Mouse (Mus musculus) adrenal gland, postnatal 4 days (tissue): Measurements from ENCODE around the gene Zfp119b. TPM values are rescaled to one million over a fixed set of nuclear protein-coding genes. Genes with fewer than 3 reads are reported as not detected.

Source experiments
- DNase-seq, 2 experiments: peaks; one replicate each; pipeline ENCODE4 v3.0.0; 2021 to 2022; ENCODE audit warnings: low spot score in 2 of 2, mixed read lengths in 2 of 2
- long read RNA-seq, 2 experiments: library from polyadenylated mRNA; stranded (forward); transcript quantifications; one replicate each; pipeline ENCODE4 v2.0.0; 2021
- total RNA-seq, 2 experiments: library from RNA; stranded (reverse); gene quantifications; 2 replicates each; pipeline ENCODE4 v1.2.3; 2021

The Zfp119b gene
- 1 to 10 TPM; 7.2 to 8.0 TPM for total RNA-seq
- long read RNA-seq, experiment 1, partial matches to known transcripts = 0 of 4 reads
- long read RNA-seq, experiment 1, other reads (novel, unspliced or antisense) = 1 of 4 reads
- long read RNA-seq, experiment 2, transcript Zfp119b-201 (4 exons, 1,889 nt) = major isoform, 9 of 10 reads
- long read RNA-seq, experiment 2, partial matches to known transcripts = 1 of 10 reads
- long read RNA-seq, experiment 2, other reads (novel, unspliced or antisense) = 0 of 10 reads

DNA sequence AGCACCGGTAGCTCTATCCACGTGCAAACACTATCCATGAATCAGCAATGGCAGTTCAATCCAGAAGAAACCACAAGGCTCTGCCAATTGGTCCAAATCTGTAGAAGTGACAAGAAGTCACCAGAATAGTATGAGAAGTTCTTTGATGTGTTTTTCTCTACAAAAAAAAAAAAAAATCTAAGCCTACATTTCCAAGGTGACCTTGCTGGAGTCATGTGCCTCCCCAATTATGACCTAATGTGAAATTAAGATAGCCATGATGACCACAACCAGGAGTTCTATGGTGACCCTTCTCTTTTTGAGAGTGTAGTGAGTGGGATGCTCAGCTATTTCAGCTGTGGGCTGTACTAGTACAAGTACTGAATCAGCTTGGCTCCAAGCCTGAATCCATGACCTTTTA lies at the start of gene Zfp119b:
Gene Zfp119b, minus strand, starts transcription at position 101 of the 400 bp plus-strand sequence.
- no peak for DNase-seq

DNA sequence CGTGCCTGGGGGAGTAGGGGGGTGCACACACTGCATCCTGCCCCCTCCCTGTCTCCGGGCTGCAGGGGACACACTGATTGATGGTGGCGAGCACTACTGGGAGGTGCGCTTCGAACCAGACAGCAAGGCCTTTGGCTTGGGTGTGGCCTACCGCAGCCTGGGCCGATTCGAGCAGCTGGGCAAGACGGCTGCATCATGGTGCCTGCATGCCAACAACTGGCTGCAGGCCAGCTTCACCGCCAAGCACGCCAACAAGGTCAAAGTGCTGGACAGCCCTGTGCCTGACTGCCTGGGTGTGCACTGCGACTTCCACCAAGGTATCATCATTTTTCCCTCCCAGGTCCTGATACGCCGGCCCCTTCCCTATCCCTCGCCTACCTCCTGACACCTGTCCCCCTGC lies 46.7 kb upstream of the Zfp119b start:
- no peak for DNase-seq

DNA sequence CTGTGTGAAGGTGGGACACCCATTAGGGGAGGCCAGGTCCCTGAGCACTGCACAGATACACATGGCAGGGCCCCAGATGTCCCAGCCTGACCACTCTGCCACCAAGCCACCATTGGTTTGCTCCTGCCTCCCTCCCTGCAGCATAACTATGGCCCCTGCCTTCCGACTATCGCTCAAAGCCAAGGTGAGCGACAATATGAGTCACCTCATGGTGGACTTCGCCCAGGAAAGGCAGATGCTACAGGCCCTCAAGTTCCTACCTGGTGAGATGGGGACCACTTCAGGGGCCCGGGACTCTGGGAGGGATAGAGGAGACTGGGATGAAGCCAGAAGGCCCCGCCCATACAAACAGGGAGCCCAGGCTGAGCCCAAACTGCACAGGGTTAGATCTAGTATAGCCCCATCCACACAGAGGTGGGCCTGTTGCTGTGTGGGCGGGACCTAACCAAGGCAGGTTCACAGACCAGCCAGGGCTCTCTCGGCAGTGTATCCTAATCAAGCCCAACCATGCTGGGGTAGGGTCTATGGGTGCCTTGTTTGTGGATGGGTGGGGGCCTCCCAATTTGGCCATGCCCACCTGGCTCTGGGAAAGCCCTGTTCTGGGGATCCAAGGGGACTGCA lies 41.1 kb upstream of the Zfp119b start:
- no peak for DNase-seq

DNA sequence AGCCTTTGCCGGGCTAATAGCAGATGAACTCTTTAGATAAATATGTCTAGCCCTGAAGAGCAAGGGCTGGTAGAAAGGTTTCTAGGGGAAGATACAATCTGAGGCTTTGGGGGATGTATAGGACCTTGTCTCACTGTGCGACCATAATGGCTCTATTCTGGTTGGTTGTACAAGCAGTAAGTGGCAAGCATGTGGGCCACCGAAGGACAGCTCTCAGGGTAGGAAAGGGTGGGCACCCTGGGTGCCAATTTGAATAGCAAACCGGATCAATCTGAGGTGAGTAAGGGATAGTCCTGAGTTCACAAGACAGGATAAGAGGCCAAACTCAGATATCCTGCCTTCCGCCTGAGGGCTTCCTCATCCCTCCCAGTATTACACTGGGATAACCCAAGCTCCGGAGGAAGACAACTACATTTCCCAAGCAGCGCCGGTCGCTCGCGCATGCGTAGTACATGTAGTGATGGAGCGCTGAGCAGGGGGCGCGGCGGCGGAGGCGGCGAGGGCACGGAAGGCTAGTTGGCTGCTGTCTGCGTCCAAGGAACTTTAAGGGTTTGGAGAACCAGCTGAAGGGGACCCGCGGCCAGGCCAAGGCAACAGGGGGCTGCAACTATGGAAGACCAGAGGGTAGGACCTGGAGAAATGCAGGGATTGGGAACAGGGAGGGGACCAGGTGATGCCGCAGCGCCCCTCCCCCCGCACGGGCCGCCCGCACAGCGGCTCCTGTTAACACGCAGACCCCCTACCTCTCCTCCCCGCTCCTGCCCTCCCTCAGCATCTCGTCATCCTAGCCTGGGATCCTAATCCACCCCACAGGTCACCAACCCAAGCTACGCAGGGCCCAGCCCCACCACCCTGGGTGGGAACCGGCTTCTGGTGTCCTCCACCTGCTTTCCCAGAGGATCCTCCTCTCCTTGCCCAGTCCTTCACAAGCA lies 37.0 kb upstream of the Zfp119b start, which contains the start of gene Fsd1:
Gene Fsd1, plus strand, starts transcription at position 480 of the 932 bp plus-strand sequence.
- DNase-seq = no peak

DNA sequence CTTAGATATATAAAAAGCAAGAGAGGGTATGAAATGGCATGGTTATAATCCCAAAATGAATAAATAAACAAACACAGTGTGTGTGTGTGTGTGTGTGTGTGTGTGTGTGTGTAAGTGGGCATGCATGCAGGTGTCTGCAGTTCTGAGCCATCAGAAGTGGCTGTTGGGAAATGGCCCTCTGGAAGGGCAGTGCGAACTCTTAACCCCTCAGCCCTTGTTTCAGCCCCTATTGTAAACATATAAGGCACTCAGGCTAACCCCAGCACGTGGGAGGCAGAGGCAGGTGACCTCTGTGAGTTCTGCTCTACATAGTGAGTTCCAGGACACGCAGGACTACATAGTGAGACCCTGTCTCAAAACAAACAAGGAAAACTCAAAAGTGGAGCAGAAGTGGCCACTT lies 28.0 kb upstream of the Zfp119b start:
- no peak for DNase-seq

DNA sequence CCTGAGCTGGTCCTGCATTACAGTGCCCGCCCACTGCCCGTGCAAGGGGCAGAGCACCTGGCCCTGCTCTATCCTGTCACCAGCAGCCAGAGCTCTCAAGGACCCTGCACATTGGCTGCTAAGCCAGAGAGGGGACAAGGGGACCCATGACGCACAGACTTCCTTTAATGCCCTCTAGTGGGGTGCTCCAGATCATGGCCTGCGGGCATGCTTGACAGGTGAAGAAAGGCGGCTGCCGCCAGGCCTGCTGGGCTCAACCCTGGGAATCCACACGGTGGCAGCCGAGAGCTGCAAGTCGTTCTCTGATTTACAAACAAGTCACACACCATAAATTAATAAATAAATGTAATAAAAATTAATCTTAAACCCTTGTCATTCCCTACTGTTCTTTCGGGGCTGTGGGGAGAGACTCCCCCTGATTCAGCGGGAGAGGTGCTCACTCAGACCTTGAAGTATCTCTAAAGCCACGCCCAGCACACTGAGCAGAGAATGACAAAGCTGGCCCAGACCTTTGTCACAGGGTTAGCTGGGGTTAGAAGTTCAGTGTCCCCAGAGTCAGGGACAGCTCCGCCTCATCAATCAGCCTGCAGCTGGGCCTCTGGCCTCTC lies 27.1 kb upstream of the Zfp119b start:
- DNase-seq = peak in 1 of 2 experiments; percentile 70

DNA sequence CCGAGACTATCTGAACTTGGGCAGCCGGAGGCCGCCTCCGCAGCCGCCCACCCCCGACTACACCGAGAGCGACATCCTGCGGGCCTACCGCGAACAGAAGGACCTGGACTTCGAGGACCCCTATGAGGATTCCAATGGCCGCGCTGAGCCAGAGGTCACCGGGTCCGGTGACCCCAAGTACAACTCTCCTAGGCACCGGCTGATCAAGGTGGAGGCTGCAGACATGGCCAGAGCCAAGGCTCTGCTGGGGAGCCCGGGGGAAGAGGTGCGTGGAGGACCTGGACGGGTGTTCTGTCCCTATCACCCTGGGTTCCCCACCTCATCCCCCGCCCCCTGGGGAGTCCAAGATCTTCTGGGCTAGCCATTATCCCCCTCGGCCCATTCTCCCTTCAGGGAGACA lies 22.2 kb upstream of the Zfp119b start:
- DNase-seq = no peak

DNA sequence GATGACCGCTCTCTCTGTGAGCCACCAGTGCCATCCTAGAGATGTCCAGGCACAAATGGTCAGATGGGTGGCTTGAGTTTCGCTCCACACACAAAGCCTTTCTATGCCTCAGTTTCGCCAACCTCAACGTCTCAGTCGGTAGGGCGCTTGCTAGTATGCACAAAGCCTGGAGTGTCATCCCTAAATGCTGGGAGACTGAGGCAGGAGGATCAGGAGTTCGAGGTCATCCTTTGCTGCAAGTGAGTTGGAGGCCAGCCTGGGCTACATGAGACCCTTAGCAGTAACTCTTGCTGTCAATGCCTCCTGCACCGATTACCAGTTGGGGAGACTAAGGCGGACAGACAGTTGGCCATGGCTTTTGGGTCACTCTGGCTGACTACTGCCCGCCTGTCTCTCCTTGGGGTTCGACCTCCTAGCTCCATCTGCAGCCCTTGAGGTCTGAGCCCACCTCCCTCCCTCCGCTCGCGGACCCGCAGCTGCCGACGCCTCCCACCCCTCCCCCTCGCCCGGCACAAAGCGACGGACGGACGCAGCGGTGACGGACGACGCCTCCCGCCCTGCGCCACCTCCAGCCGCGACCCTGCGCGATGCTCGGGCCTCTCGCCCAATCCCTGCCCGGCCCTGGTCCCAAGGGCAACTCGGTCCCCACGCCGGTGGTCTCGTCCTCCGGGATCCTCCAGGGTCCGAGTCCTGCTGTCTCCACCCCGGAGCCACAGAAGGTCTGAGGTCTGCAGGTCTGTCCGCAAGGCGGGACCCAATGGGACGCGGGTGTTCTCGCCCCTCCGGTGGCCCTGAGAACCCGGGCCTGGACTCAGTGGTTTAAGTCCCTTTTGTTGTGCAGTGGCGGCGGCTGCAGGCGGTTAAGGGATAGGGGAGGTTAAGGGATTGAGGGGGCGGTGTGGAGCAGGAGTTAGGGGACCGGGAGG lies 20.9 kb upstream of the Zfp119b start, which contains the start of gene Shd:
Gene Shd, plus strand, starts transcription at position 502 of the 926 bp plus-strand sequence.
- DNase-seq = no peak

DNA sequence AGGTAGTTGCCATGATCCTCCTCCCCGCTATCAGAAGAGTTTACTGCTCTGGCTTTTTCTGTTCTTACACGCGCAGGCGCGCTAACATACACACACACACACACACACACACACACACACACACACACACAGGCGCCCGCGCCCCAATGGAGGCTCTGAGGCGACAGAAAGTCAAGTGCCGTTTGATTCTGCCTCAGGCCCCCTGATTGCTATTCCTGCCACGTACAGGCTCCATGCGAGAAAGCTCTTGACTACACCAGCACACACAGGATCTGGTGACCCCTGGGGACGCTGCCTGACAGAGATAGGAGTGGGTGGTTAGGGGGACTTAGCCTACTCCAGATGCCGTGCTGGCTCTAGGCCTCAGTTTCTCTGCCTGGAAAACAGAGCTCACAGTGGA lies 20.3 kb upstream of the Zfp119b start:
- DNase-seq = no peak

DNA sequence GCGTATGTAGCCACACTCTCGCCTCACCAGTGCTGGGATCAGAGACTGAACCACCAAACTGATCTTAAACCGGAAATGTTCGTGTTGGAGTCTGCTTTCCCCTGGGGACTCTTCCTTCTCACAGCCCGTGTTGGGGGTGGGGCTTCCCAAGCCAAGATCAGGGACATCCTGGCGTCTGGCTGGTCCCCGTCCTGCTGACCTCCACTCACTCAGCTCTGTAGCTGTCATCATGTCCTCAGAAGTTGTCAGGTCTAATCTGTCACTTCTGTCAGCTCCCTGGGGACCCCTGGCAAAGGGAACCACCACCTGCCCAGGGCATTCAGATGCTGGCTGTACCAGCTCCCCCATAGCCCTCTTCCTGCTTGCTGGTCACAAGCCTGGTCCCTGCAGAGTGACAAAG lies 18.9 kb upstream of the Zfp119b start:
- no peak for DNase-seq

DNA sequence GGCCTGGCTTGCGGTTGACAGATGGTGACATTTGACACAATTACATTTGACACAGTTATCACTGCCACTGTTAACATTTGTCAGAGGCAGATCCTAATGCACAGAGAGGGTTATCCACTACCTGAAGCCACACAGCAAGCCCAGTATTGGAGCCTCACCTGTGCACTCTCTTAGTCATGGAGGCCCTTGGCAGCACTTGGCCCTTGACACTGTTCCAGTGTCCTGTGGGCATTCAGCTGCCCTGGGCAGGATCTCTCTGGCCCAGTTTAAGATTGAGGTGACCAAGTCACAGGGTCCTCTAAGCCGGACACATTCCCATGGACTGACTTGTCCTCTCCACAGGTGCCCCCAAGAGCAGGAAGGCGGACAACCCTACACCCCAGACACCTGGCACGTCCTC lies 17.9 kb upstream of the Zfp119b start:
- no peak for DNase-seq

DNA sequence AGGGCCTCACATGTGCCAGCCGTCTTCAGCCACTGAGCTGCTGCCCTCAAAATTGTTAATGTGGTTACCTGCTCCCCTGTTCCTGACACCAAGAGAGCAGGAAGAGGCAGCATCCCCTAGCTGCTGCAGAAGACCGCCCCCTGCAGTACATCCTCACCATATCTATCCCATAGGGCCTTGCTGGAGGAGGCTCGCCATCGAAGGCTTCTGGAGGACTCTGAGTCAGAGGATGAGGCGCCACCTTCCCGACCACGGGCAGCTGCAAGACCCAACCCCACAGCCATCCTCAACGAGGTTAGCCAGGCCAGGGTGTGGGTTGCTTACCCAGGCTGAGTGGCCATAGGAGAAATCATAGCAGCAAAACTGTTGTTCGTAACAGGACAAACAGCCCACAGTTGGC lies 15.7 kb upstream of the Zfp119b start:
- DNase-seq = no peak

DNA sequence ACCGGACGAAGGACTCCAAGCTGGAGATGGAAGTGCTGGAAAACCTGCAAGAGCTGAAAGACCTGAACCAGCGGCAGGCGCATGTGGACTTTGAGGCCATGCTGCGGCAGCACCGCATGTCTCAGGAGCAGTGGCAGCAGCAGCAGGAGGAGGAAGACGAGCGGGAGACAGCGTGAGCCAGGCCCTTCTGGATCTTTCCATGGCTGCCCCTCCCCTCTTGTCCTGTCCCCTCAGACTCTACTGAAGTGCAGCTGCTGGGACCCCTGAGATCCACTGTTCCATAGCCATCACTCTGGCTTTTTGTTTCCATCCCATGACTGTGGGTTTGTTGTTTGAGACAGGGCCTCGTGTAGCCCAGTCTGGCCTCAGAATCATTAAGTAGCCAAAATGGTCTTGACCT lies 15.2 kb upstream of the Zfp119b start:
- DNase-seq = no peak

DNA sequence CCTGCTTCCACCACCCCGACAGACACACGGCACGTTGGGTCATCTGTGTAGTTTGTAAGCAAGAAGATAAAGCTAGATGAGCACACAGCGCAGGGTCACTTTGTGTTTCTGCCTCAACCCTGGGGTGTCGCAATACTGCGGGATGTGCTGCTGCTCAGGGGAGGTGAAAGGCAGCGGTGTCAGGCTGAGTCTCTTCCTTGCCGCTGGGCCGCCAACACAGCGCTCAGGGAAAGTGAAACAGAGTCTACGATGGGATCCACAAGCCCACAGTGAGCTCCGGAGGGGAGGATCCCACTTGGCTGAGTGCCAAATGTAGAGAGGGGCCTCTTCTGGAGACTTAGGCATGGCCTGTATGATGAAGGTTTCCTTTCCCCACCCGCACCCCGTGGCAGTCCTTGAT lies 13.9 kb upstream of the Zfp119b start:
- peak in 1 of 2 experiments; percentile 2 for DNase-seq

DNA sequence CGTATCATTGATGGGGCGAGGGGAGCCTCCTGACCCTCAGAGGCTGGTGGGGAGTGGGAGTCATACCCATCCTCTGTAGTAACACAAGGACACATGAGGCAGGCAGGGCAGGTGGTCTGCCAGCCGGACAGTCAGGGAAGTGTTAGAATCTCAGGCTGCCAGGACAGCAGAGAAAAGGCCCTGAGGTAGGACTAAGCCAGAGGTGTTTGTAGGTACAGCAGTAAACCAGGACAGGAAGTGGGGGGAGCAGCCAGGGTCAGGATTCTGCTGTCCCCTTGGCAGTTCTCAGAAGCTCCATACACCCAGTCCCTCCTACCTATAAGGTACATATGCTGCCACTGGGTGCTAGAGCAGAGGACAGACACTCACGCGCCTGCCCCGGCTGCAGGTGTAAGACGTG lies 12.3 kb upstream of the Zfp119b start:
- DNase-seq = no peak

DNA sequence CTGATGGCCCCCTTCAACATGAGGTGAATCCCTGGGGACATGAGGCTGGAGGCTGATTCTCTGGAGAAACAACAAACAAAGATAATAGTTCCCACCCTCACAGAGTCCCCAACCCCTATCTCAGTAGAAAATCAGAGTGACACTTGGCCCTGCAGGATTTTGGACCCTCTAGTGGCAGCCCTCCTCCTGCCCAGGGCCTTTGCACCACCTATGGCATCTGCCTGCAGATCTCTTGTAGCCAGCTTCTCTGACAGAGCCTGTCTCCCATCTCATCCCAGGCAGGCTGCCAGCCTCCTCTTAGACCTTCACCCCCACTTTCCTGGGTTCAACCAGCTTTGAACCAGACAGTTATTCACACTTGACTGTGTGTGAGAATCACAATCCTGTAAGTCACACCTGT lies 11.5 kb upstream of the Zfp119b start:
- no peak for DNase-seq

DNA sequence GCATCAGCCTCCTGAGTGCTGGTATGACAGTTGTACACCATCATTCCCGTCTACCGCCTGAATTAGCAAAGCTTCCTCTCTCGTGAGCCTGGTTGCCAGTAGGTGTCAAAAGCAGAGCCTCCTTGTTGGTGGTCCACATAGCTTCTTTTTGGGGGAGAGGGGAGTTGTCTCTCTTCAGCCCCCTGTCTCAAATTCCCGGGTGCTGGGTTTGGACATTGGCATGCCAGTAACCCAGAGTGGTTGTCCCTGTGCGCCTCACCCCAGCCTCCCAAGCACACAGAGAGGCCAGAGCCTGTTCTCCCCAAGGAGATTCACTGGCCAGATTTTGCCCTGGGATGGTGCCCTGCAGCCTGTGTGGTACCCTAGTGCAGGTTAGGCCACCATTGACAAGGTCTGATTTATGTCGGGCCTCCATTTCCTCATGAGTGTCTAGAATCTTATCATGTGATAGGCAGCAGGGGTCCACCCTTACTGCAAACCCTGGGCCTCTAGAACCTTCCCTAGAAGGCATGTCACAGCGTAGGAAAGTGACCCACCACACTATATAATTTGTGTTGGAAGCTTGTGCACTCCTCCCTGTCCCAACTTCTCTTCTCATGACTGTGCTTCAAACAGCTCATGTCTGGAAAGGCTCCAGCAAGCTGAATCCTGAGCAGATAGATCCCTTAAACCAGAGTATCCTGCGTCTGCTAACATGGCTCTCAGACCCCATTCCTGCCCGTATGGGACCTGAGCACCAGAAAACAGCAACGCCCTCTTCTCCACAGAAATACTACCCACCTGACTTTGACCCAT lies 10.8 kb upstream of the Zfp119b start:
- DNase-seq = no peak

DNA sequence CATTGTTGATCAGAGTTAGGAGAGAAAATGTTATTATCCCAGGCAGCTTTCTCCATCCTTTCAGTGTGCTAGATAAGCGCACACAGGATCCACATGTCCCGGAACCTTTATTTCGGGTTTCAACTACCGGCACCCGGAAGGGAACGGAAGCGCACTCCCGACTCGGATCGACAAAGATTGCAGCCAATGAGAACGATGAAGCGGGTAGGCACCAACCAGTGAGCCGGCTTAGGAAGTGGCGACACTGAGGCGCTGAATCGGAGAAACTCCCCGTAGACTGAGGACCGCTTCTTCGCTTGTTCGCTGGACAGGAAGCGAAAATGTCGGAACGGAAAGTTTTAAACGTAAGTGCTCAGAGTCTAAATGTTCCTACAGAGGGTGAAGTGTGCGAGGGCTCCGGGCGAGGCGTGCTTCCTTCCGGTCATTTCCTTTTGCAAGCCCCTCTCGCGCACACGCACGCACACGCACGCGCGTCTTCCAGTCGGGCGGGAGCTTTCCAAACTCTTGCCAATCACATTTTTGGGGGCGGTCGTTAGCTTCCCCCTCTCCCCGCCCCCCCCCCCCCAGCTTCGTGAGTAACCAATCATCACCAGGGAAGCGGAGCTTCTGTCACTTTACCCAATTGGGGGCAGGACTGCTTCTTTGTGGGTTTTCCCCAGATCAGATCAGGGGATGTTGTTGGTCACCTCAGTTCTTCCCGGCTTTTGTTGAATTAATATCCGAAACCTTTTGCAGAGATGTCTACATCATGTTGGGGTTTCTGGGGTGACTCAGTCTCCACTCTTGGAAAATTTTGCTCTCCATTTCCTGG lies 9.8 kb upstream of the Zfp119b start, which contains the start of gene Yju2:
Gene Yju2, plus strand, starts transcription at position 182 of the 811 bp plus-strand sequence.
- peak; percentile 80 to 86 for DNase-seq

DNA sequence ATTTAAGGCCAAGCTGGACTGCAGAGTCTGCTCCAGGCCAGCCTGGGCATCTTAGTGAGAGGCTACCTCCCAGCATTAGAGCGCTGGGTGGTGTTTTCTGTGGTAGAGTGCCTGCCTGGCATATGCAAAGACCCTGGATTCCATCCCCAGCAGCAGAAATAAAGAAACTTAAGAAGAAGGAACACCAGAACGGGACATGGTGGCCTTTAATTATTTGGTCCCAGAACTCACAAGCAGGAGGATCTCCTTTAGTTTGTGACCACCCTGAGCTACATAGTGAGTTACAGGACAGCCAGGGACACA lies 9.2 kb upstream of the Zfp119b start:
- DNase-seq = no peak
